Mouse (Mus musculus) kidney, postnatal 0 days (tissue): ENCODE data around the gene Lao1. TPM values are rescaled to one million over a fixed set of nuclear protein-coding genes. Genes with fewer than 3 reads are reported as not detected.
A peak's percentile ranks its signal among the peaks of the same experiment; 100 is the strongest.

ENCODE experiments used
- ATAC-seq: fragments of 200-750 bp; cut with Nextera tagmentation; replicated peaks from 2 replicates; pipeline ENCODE4 v1.8.0; 2017; ENCODE audit warnings: low read depth, moderate number of reproducible peaks, moderate TSS enrichment, moderate library complexity; ENCODE audit not compliant: low FRiP score
- DNase-seq: peaks from one replicate; pipeline ENCODE4 v3.0.0-alpha.2; 2016; ENCODE audit warnings: low spot score
- H3K27ac ChIP-seq: fragments of 300-500 bp; sonication (generic); 2 replicates; pipeline ENCODE4 v1.5.1; 2014; ENCODE audit warnings: mild to moderate bottlenecking
- H3K27me3 ChIP-seq: fragments of 300-500 bp; sonication (generic); 2 replicates; pipeline ENCODE4 v1.6.1; 2014; ENCODE audit warnings: low read length, mixed read lengths; ENCODE audit not compliant: insufficient read depth
- H3K36me3 ChIP-seq: fragments of 300-500 bp; sonication (generic); 2 replicates; pipeline ENCODE4 v1.6.1; 2014; ENCODE audit warnings: low read length, mixed read lengths; ENCODE audit not compliant: insufficient read depth
- H3K4me1 ChIP-seq: fragments of 300-500 bp; sonication (generic); replicated peaks from 2 replicates; pipeline ENCODE4 v1.6.1; 2014; ENCODE audit warnings: antibody characterized with exemption, low read length, mixed read lengths; ENCODE audit not compliant: insufficient read depth
- H3K4me2 ChIP-seq: fragments of 300-500 bp; sonication (generic); 2 replicates; pipeline ENCODE4 v1.6.1; 2014; ENCODE audit warnings: mild to moderate bottlenecking, low read length, moderate library complexity, mixed read lengths
- H3K4me3 ChIP-seq: fragments of 300-500 bp; sonication (generic); replicated peaks from 2 replicates; pipeline ENCODE4 v1.5.1; 2014; ENCODE audit warnings: low read depth, low read length
- H3K9ac ChIP-seq: fragments of 300-500 bp; sonication (generic); 2 replicates; pipeline ENCODE4 v1.6.1; 2014; ENCODE audit warnings: low read depth, low read length
- H3K9me3 ChIP-seq: fragments of 300-500 bp; sonication (generic); replicated peaks from 2 replicates; pipeline ENCODE4 v1.6.1; 2016; ENCODE audit warnings: low read length, inconsistent platforms, mixed read lengths
- CTCF ChIP-seq: IDR thresholded peaks from 2 replicates; pipeline ENCODE4 v1.5.1; 2016; ENCODE audit warnings: antibody characterized with exemption, low read depth, mild to moderate bottlenecking, moderate library complexity
- WGBS: fragments of 180-500 bp; shearing (Covaris S2); extraction: QIAGEN DNeasy Blood & Tissue Kit; methylation state at CpG from one replicate; pipeline ENCODE4 v1.1.7; 2014; 5-methylcytosine and 5-hydroxymethylcytosine counted together
- polyA plus RNA-seq: library from polyadenylated mRNA; unstranded; fragments of >200 nt; fragmentation: Nextera tagmentation; extraction: Ambion mirVana; gene quantifications from 2 replicates; pipeline ENCODE4 v1.2.1, GENCODE M21; 2015

Lao1 gene
- polyA plus RNA-seq, 1 experiment from 2014 or later: not detected

DNA sequence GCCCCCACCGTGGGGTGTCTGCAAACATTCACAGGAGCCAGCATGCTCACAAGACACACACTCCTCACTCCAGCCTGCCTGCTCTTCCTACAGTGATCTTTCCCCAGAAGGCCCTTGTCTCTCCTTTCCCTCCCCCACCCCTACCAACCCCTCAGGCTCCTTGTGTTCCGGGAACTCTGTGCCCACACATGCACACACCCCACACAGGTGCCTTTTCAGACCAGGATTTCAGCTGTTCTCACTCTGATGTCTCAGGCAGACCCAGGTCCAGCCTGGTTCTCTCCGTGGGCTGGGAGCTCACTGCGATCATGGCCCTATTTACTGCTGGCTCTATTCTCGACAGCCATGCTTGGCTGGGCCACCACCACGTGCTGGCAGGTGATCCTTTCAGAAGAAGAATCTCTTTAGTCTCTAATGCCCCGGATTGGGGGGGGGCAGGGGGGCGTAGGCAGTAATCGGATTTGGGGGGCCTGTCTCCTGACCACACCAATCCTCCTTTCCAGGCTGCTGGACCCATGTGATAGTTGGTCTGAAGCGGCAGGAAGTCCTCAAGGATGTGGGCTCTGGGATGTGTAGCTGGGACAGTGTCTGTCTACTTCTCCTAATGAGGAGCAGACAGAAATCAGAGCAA lies 49.8 kb downstream of the Lao1 start:
- no peak overlapping the region for H3K27ac ChIP-seq
- no peaks in the 10 kb centered on the region; the same call in 1 of the 2 replicates for H3K4me1 ChIP-seq
- no peaks in the 10 kb centered on the region for H3K27me3 ChIP-seq
- WGBS: 65% methylated on average over 10 of the region's 10 CpGs
- H3K4me3 ChIP-seq: no peak overlapping the region
- no peaks in the 10 kb centered on the region for H3K9me3 ChIP-seq
- no peak overlapping the region for H3K9ac ChIP-seq
- H3K36me3 ChIP-seq: no peaks in the 10 kb centered on the region
- ATAC-seq (no peak), DNase-seq (no peak)
- no peak overlapping the region for H3K4me2 ChIP-seq
- TF ChIP-seq CTCF: no peak

GRCm38 (mm10) chr4:119013031-119013430 lies 51.7 kb downstream of the Lao1 start:
- no peak for DNase-seq
- no peak for ATAC-seq
- Histone ChIP-seq H3K27me3 (no peaks in the 10 kb centered on the region), H3K4me3 (no peak overlapping the region), H3K27ac (no peak overlapping the region), H3K9ac (no peak overlapping the region), H3K4me2 (no peak overlapping the region), H3K36me3 (no peaks in the 10 kb centered on the region), H3K4me1 (no peaks in the 10 kb centered on the region; the same call in 1 of the 2 replicates), H3K9me3 (no peaks in the 10 kb centered on the region)
- 91% methylated on average over 5 of the region's 5 CpGs for WGBS
- no peak for TF ChIP-seq CTCF

GRCm38 (mm10) chr4:119014997-119015396 lies 53.6 kb downstream of the Lao1 start:
- Histone ChIP-seq H3K9me3 (no peaks in the 10 kb centered on the region), H3K4me2 (no peak overlapping the region), H3K27ac (no peak overlapping the region), H3K27me3 (no peaks in the 10 kb centered on the region), H3K9ac (no peak overlapping the region), H3K36me3 (no peaks in the 10 kb centered on the region), H3K4me1 (peaks cover 14% of the 10 kb centered on the region; the same call in 1 of the 2 replicates), H3K4me3 (no peak overlapping the region)
- ATAC-seq: no peak
- DNase-seq: no peak
- TF ChIP-seq CTCF: no peak

DNA sequence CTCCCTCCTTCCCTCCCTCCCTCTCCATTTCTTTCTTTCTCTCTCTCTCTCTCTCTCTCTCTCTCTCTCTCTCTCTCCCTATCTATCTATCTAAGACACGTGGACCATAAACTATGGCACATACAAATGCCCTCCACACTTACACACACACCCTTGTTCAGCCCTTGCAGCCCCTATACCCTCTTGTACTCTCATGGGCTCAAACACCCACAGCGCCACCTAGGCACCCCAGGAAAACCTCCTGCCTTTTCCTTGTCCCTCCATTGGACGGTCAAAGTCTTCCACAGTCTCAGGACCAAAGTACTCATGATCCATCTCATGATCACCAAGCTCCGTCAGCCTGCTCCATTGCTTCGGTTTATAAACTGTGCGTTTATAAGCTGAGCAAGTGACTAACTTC lies 54.2 kb downstream of the Lao1 start:
- TF ChIP-seq CTCF: peak; percentile 33; the same call in 1 of the 2 replicates
- DNase-seq: no peak
- Histone ChIP-seq H3K4me1 (peaks cover 14% of the 10 kb centered on the region; the same call in 1 of the 2 replicates), H3K9ac (no peak overlapping the region), H3K4me2 (no peak overlapping the region), H3K27me3 (no peaks in the 10 kb centered on the region), H3K9me3 (no peaks in the 10 kb centered on the region), H3K36me3 (no peaks in the 10 kb centered on the region), H3K27ac (no peak overlapping the region), H3K4me3 (no peak overlapping the region)
- 55% methylated on average over 6 of the region's 6 CpGs for WGBS
- ATAC-seq: no peak

GRCm38 (mm10) chr4:119017078-119017477 lies 55.7 kb downstream of the Lao1 start:
- 92% methylated on average over 5 of the region's 5 CpGs for WGBS

More at GRCm38 (mm10) chr4:119017078-119017477, 55.7 kb downstream of the Lao1 start:
- ATAC-seq (no peak), DNase-seq (no peak)
- H3K4me3 ChIP-seq: no peak overlapping the region
- H3K9ac ChIP-seq: no peak overlapping the region
- H3K4me2 ChIP-seq: no peak overlapping the region
- peaks cover 20% of the 10 kb centered on the region for H3K4me1 ChIP-seq
- H3K27ac ChIP-seq: no peak overlapping the region
- TF ChIP-seq CTCF: no peak
- H3K36me3 ChIP-seq: no peaks in the 10 kb centered on the region
- H3K27me3 ChIP-seq: no peaks in the 10 kb centered on the region
- no peaks in the 10 kb centered on the region for H3K9me3 ChIP-seq

Other genes starting within 250 kb of the Lao1 start
- gene Olfr1340, start 241.4 kb upstream of the Lao1 start, polyA plus RNA-seq: not detected in 2 replicates
- gene Olfr1339, start 229.4 kb upstream of the Lao1 start, polyA plus RNA-seq: not detected in 2 replicates
- gene Olfr1338, start 202.8 kb upstream of the Lao1 start, polyA plus RNA-seq: not detected in 2 replicates
- not detected in 2 replicates for gene Olfr1337, start 179.0 kb upstream of the Lao1 start, polyA plus RNA-seq
- gene Olfr1335, start 151.6 kb upstream of the Lao1 start, polyA plus RNA-seq: not detected in 2 replicates
- not detected in 2 replicates for gene Olfr1333, start 125.3 kb upstream of the Lao1 start, polyA plus RNA-seq
- gene Olfr1331, start 96.9 kb upstream of the Lao1 start, polyA plus RNA-seq: not detected in 2 replicates
- not detected in 2 replicates for gene Olfr1330, start 73.0 kb upstream of the Lao1 start, polyA plus RNA-seq
- not detected in 2 replicates for gene Olfr1329, start 44.1 kb upstream of the Lao1 start, polyA plus RNA-seq
- not detected in 2 replicates for gene Olfr1328, start 23.0 kb upstream of the Lao1 start, polyA plus RNA-seq
- gene Slc2a1, start 147.1 kb downstream of the Lao1 start, polyA plus RNA-seq: 57.5 and 58.0 TPM in 2 replicates
- gene Zfp691, start 212.6 kb downstream of the Lao1 start, polyA plus RNA-seq: 6.1 and 8.3 TPM in 2 replicates
- 0.29 and 0.31 TPM in 2 replicates for gene Ermap, start 228.4 kb downstream of the Lao1 start, polyA plus RNA-seq
- 138 and 150 TPM in 2 replicates for gene Svbp, start 233.7 kb downstream of the Lao1 start, polyA plus RNA-seq